Mouse (Mus musculus): ENCODE measurements at regions not wholly inside any gene's neighbourhood (a gene's known extent, or its start where the extent isn't known, plus 50 kb on each side); places are given as distances from the start of the nearest gene placed in this dataset.
A peak's percentile ranks its signal among the peaks of the same experiment; 100 is the strongest.

GRCm38 (mm10) chr8:8219701-8220394 lies 441.2 kb downstream of the Efnb2 start:
- peak; percentile 17; the same call in 1 of the 2 replicates for ATAC-seq (ENCODE audit: low FRiP score)
- Histone ChIP-seq H3K36me3 (no peaks in the 10 kb centered on the region), H3K4me2 (peak overlapping the region; percentile 30), H3K4me3 (no peak overlapping the region), H3K27me3 (no peaks in the 10 kb centered on the region), H3K9me3 (no peaks in the 10 kb centered on the region), H3K4me1 (replicated peaks) (peaks cover 11% of the 10 kb centered on the region), H3K27ac (no peak overlapping the region), H3K9ac (no peak overlapping the region)
- WGBS: 32% methylated on average over 12 of the region's 12 CpGs

GRCm38 (mm10) chr8:8193036-8193435 lies 468.0 kb downstream of the Efnb2 start:
- WGBS: 88% methylated on average over 3 of the region's 3 CpGs
- Histone ChIP-seq H3K4me3 (no peak overlapping the region), H3K4me2 (no peak overlapping the region), H3K27me3 (no peaks in the 10 kb centered on the region), H3K9ac (no peak overlapping the region), H3K9me3 (no peaks in the 10 kb centered on the region), H3K4me1 (replicated peaks) (no peaks in the 10 kb centered on the region), H3K27ac (no peak overlapping the region), H3K36me3 (no peaks in the 10 kb centered on the region)
- no peak for ATAC-seq (ENCODE audit: low FRiP score)

- WGBS: 32% methylated on average over 3 of the region's 3 CpGs
- Histone ChIP-seq H3K27me3 (no peaks in the 10 kb centered on the region), H3K4me2 (no peak overlapping the region), H3K9ac (no peak overlapping the region), H3K4me1 (replicated peaks) (peaks cover 4% of the 10 kb centered on the region; the same call in 1 of the 2 replicates), H3K36me3 (no peaks in the 10 kb centered on the region), H3K9me3 (no peaks in the 10 kb centered on the region), H3K27ac (no peak overlapping the region), H3K4me3 (no peak overlapping the region)
- ATAC-seq (ENCODE audit: low FRiP score): no peak
Measured at GRCm38 (mm10) chr8:8186046-8186445, 475.0 kb downstream of the Efnb2 start.

DNA sequence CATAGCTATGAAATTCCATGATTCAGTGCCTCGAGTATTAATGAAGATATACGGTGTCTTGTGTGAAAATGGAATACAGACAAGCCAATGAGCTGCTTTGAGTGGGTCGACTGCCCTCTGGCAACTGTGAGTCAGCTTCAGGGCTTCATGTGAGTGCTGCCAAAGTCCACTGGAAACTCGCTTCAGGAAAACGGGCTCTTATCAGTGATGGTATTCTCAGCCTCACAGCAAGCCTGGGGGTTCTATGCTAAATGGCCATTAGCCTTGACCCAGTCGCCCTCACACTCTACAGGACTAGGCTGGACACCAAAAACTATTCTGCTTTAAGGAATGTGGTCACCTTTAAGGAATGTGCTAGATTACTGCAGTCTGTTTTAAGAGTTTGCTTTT lies 477.8 kb downstream of the Efnb2 start:
- peaks cover 4% of the 10 kb centered on the region; the same call in 1 of the 2 replicates for H3K4me1 ChIP-seq (replicated peaks)
- no peaks in the 10 kb centered on the region for H3K27me3 ChIP-seq
- no peak overlapping the region for H3K27ac ChIP-seq
- no peak overlapping the region for H3K9ac ChIP-seq
- H3K4me2 ChIP-seq: no peak overlapping the region
- no peak for ATAC-seq (ENCODE audit: low FRiP score)
- no peaks in the 10 kb centered on the region for H3K36me3 ChIP-seq
- H3K9me3 ChIP-seq: no peaks in the 10 kb centered on the region
- no peak overlapping the region for H3K4me3 ChIP-seq
- 73% methylated on average over 6 of the region's 6 CpGs for WGBS

DNA sequence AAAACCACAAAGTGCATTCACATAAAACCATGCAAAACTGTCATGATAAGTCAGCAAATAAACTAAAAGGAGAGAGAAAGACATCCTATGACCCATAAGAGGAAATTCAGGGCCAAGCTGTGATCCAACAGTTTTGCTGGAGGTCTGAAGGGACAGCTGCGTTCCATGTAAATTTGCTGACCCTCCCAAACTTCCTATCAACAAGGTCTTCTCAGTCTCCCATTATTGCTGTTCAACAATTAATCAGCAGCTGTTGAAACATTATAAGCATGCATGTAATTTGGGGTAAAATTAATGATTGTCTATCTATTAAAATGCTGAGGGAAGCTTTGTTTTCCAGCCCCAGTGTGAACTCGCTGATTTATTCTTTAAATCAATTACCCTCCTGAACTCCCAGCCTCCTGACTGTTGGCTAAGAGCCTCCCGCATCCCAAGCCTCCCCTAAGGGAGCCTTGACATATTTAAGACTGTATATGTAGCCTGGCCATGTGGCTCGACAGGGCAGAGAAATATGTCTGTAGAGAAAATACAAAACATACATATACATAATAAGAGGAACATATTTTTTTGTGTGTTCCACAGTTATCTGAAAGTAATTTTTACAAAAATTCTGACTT lies 478.3 kb downstream of the Efnb2 start:
- H3K9ac ChIP-seq: no peak overlapping the region
- ATAC-seq (ENCODE audit: low FRiP score): no peak
- no peaks in the 10 kb centered on the region for H3K36me3 ChIP-seq
- H3K27me3 ChIP-seq: no peaks in the 10 kb centered on the region
- H3K9me3 ChIP-seq: no peaks in the 10 kb centered on the region
- H3K4me2 ChIP-seq: no peak overlapping the region
- no peak overlapping the region for H3K27ac ChIP-seq
- 30% methylated on average over 4 of the region's 4 CpGs for WGBS
- no peak overlapping the region for H3K4me3 ChIP-seq
- H3K4me1 ChIP-seq (replicated peaks): peaks cover 4% of the 10 kb centered on the region; the same call in 1 of the 2 replicates

DNA sequence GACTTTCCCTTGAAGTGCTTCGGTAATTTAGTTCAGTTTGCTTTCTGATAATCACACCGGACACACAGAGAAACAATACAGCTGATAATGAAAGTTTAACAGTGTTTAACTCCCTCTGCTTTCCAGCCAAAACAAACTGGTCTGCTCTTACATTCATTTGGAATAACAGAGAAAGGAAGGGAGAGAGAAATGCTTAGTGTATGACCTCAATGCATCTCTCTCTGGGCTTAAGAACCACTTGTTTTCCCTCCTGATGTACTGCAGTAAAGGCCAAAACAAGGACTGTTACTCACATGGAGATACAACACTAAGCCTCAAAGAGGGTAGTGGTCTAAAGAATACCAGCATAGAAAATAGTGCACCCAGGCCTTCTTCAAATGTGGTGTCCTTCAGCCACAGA lies 478.9 kb downstream of the Efnb2 start:
- Histone ChIP-seq H3K9ac (no peak overlapping the region), H3K4me3 (no peak overlapping the region), H3K36me3 (no peaks in the 10 kb centered on the region), H3K4me1 (replicated peaks) (peaks cover 4% of the 10 kb centered on the region; the same call in 1 of the 2 replicates), H3K27me3 (no peaks in the 10 kb centered on the region), H3K4me2 (no peak overlapping the region), H3K9me3 (no peaks in the 10 kb centered on the region), H3K27ac (no peak overlapping the region)
- ATAC-seq (ENCODE audit: low FRiP score): no peak
- WGBS: 82% methylated on average over 2 of the region's 2 CpGs

- no peak overlapping the region for H3K4me2 ChIP-seq
- no peak overlapping the region for H3K9ac ChIP-seq
- H3K9me3 ChIP-seq: no peaks in the 10 kb centered on the region
- H3K27me3 ChIP-seq: no peaks in the 10 kb centered on the region
- H3K27ac ChIP-seq: no peak overlapping the region
- H3K4me3 ChIP-seq: no peak overlapping the region
- no peaks in the 10 kb centered on the region for H3K36me3 ChIP-seq
- ATAC-seq (ENCODE audit: low FRiP score): no peak; the same call in 1 of the 2 replicates
- 0 out of 2 replicates have a peak, but pooled peaks cover 4% of the 10 kb centered on the region for H3K4me1 ChIP-seq (replicated peaks)
- WGBS: 36% methylated on average over 2 of the region's 2 CpGs
Measured at GRCm38 (mm10) chr8:8174286-8174685, 486.8 kb downstream of the Efnb2 start.

DNA sequence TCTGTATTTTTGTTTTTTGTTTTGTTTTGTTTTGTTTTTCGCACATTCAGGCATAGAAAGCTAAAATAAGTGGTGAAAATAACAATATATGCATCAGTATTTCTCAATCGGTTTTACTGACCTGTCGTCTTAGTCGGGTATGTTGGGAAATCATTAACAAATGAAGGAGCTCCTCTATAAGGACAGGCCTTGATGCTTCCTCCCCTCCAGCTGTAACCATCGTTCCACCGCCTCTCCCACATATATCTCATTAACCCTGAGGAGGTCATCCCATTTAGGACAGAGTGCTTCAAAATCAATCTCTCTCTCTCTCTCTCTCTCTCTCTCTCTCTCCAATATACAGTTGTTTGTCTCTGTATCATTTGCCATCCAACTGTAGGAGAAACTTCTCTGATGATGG lies 492.4 kb downstream of the Efnb2 start:
- no peak for ATAC-seq (ENCODE audit: low FRiP score)
- Histone ChIP-seq H3K36me3 (no peaks in the 10 kb centered on the region), H3K9me3 (no peaks in the 10 kb centered on the region), H3K4me2 (no peak overlapping the region), H3K4me3 (no peak overlapping the region), H3K27ac (no peak overlapping the region), H3K4me1 (replicated peaks) (no peaks in the 10 kb centered on the region), H3K27me3 (no peaks in the 10 kb centered on the region), H3K9ac (no peak overlapping the region)
- 81% methylated on average over 6 of the region's 6 CpGs for WGBS

DNA sequence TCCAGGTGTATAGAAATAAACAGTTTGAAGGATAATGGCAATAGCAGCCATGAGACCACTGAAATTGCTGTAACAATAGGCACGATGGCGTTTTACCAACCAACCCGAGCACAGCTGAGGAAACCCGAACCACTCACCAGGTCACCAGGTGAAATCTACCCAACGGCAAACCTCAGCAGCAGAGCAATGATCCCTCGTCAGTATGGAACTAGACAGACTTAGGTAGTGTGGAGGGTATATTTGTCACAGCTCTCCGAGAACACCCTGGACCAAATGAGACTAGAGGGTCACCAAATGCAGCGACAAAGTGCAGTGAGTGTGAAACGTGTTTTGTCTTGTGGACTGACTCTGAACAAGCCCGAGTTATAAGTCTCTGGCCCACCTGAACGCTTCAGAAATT lies 492.8 kb downstream of the Efnb2 start:
- Histone ChIP-seq H3K4me3 (no peak overlapping the region), H3K4me2 (no peak overlapping the region), H3K36me3 (no peaks in the 10 kb centered on the region), H3K4me1 (replicated peaks) (no peaks in the 10 kb centered on the region), H3K9ac (no peak overlapping the region), H3K9me3 (no peaks in the 10 kb centered on the region), H3K27ac (no peak overlapping the region), H3K27me3 (no peaks in the 10 kb centered on the region)
- ATAC-seq (ENCODE audit: low FRiP score): no peak
- 84% methylated on average over 11 of the region's 11 CpGs for WGBS

DNA sequence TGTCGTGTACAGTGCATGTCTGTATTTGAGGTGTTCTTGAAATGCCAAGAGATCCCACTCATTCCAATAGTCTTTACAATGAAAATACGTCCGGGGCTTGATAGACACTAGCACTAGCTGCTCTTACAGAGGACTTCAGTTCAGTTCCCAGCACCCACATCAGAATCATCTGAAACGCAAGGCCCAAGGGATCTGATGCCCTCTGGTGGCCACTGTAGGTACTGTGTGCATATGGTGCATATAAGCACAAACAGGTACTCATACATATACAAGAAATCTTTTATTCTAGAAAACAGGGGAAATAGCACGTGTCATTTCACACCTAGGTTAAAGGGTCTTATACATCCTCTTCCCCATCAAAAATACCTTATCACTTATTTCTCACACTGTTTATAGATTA lies 513.5 kb downstream of the Efnb2 start:
- no peak overlapping the region for H3K9ac ChIP-seq
- ATAC-seq (ENCODE audit: low FRiP score): no peak
- WGBS: 96% methylated on average over 5 of the region's 5 CpGs
- 0 out of 2 replicates have a peak, but pooled peaks cover 6% of the 10 kb centered on the region for H3K9me3 ChIP-seq
- no peak overlapping the region for H3K27ac ChIP-seq
- no peaks in the 10 kb centered on the region for H3K36me3 ChIP-seq
- no peaks in the 10 kb centered on the region for H3K4me1 ChIP-seq (replicated peaks)
- H3K4me3 ChIP-seq: no peak overlapping the region
- H3K27me3 ChIP-seq: no peaks in the 10 kb centered on the region
- H3K4me2 ChIP-seq: no peak overlapping the region

GRCm38 (mm10) chr8:8142933-8143495 lies 518.0 kb downstream of the Efnb2 start:
- Histone ChIP-seq H3K4me1 (replicated peaks) (no peaks in the 10 kb centered on the region), H3K36me3 (no peaks in the 10 kb centered on the region), H3K27me3 (no peaks in the 10 kb centered on the region), H3K4me2 (no peak overlapping the region), H3K9ac (no peak overlapping the region), H3K4me3 (no peak overlapping the region), H3K9me3 (0 out of 2 replicates have a peak, but pooled peaks cover 6% of the 10 kb centered on the region), H3K27ac (no peak overlapping the region)
- no peak for ATAC-seq (ENCODE audit: low FRiP score)
- 77% methylated on average over 6 of the region's 6 CpGs for WGBS

- Histone ChIP-seq H3K4me3 (no peak overlapping the region), H3K27ac (no peak overlapping the region), H3K4me2 (no peak overlapping the region), H3K36me3 (no peaks in the 10 kb centered on the region), H3K27me3 (no peaks in the 10 kb centered on the region), H3K9me3 (0 out of 2 replicates have a peak, but pooled peaks cover 4% of the 10 kb centered on the region), H3K4me1 (replicated peaks) (no peaks in the 10 kb centered on the region), H3K9ac (no peak overlapping the region)
- no peak for ATAC-seq (ENCODE audit: low FRiP score)
- 77% methylated on average over 3 of the region's 3 CpGs for WGBS
Measured at GRCm38 (mm10) chr8:8142461-8142860, 518.6 kb downstream of the Efnb2 start.

DNA sequence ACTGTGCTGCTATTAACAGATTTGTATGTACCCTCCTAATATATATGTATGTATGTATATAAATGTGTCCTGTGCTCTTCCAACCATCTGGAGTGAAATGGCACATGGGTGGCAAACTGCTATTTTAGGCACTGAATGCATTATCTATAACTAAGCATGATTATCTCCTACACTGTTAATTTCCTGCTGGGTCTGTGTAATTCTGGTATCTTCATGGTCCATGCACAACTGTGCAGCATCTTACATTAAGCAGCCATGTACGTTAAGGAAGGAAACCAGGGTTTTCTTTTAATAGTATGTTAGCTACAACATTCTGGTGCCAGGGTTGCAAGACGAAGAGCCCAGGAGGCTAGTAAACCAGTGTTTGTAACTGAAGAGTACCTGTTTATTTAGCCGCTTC lies 521.3 kb downstream of the Efnb2 start:
- Histone ChIP-seq H3K4me3 (no peak overlapping the region), H3K36me3 (no peaks in the 10 kb centered on the region), H3K27ac (no peak overlapping the region), H3K9me3 (no peaks in the 10 kb centered on the region), H3K4me1 (replicated peaks) (no peaks in the 10 kb centered on the region), H3K9ac (no peak overlapping the region), H3K27me3 (no peaks in the 10 kb centered on the region), H3K4me2 (no peak overlapping the region)
- 85% methylated on average over 3 of the region's 3 CpGs for WGBS
- no peak for ATAC-seq (ENCODE audit: low FRiP score)
